In the genomic region with DNA sequence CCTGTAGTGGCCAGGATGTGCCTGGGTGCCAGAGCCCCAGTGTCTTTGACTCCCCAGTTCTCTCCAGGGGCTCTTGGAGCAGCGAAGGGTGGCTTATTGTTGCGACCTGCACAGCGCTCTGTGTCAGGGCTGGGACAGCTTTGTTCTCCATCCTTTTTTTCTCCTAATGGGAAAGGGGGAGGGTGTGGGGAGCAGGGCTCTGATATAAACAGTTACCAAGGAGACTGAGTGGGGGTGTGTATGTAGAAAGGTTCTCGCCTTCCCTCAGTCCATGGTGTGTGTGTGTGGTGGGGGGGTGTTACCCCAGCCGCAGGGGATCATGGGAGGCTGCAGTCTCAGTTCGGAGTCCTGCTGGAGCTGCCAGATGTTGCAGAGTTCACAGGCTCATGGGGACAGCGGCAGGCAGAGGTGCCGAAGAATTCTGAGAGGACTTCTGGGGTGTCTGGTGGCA, we compare ENCODE assay signal across 9 mouse cellular contexts. TPM values are rescaled to one million over a fixed set of nuclear protein-coding genes. Genes with fewer than 3 reads are reported as not detected.
A peak's percentile ranks its signal among the peaks of the same experiment; 100 is the strongest.
DNase-seq lines count a peak whose midpoint lies in the region; ATAC-seq and TF ChIP-seq lines count a peak whose summit lies in the region.
"Had no signal": no experiment of that assay in that cellular context is flagged by ENCODE, and none has a peak within 500 bp of the region (broad histone marks: within the 10 kb centered on the region; RNA-seq: fewer than 3 reads in every experiment).

No protein-coding gene starts in this region.

- H3K4me1 ChIP-seq in lung, embryonic 15.5 days: peaks cover 33% of the 10 kb centered on the region
- H3K4me1 ChIP-seq in forebrain, embryonic 14.5 days (ENCODE audit: control insufficient read depth, insufficient read depth, low read length): peaks cover 37% of the 10 kb centered on the region
- H3K4me1 ChIP-seq in hindbrain, embryonic 15.5 days (replicated peaks): peaks cover 38% of the 10 kb centered on the region
- peaks cover 4% of the 10 kb centered on the region; the same call in 1 of the 2 replicates for H3K4me1 ChIP-seq in lung, postnatal 0 days (ENCODE audit: insufficient read depth, low read depth, low read length)
- H3K4me1 ChIP-seq in stomach, embryonic 15.5 days: peaks cover 34% of the 10 kb centered on the region

- no peak for TF ChIP-seq EP300 in lung, postnatal 0 days (IDR thresholded peaks at IDR 0.05)

- H3K27me3 ChIP-seq in lung, embryonic 15.5 days: no peaks in the 10 kb centered on the region
- H3K27me3 ChIP-seq in forebrain, embryonic 14.5 days (replicated peaks; ENCODE audit: control insufficient read depth, insufficient read depth, low read length): no peaks in the 10 kb centered on the region
- H3K27me3 ChIP-seq in hindbrain, embryonic 15.5 days: no peaks in the 10 kb centered on the region
- no peaks in the 10 kb centered on the region for H3K27me3 ChIP-seq in lung, postnatal 0 days (replicated peaks; ENCODE audit: insufficient read depth, low read length)
- no peaks in the 10 kb centered on the region for H3K27me3 ChIP-seq in stomach, embryonic 15.5 days (replicated peaks)

- H3K9ac ChIP-seq in lung, embryonic 15.5 days: no peak overlapping the region
- peak overlapping the region; percentile 54 for H3K9ac ChIP-seq in forebrain, embryonic 14.5 days (ENCODE audit: low read length)
- H3K9ac ChIP-seq in hindbrain, embryonic 15.5 days: 0 out of 2 replicates have a peak overlapping the region, but pooled peaks have one; percentile 0
- no peak overlapping the region for H3K9ac ChIP-seq in lung, postnatal 0 days (replicated peaks; ENCODE audit: low read depth)
- no peak overlapping the region for H3K9ac ChIP-seq in stomach, embryonic 15.5 days

- peaks cover 14% of the 10 kb centered on the region; the same call in 1 of the 2 replicates for H3K36me3 ChIP-seq in lung, embryonic 15.5 days
- H3K36me3 ChIP-seq in forebrain, embryonic 14.5 days (ENCODE audit: control insufficient read depth, insufficient read depth, low read length): peaks cover 20% of the 10 kb centered on the region
- peaks cover 13% of the 10 kb centered on the region; the same call in 1 of the 2 replicates for H3K36me3 ChIP-seq in hindbrain, embryonic 15.5 days
- H3K36me3 ChIP-seq in lung, postnatal 0 days (ENCODE audit: insufficient read depth, low read length): peaks cover 12% of the 10 kb centered on the region; the same call in 1 of the 2 replicates
- H3K36me3 ChIP-seq in stomach, embryonic 15.5 days: peaks cover 16% of the 10 kb centered on the region; the same call in 1 of the 2 replicates

- no peak for DNase-seq in lung, adult 18-20 months
- DNase-seq in forebrain, embryonic 14.5 days (ENCODE audit: low spot score): peak; percentile 95
- DNase-seq in lung, postnatal 0 days (ENCODE audit: low spot score): peak; percentile 65
- no peak for DNase-seq in thymus, postnatal 25 days
- DNase-seq in adrenal gland, adult 2 months: no peak

- peak; percentile 82 for ATAC-seq in lung, embryonic 15.5 days (ENCODE audit: borderline replicate concordance, extremely low read depth, low FRiP score, low TSS enrichment)
- ATAC-seq in forebrain, embryonic 14.5 days: peak; percentile 93
- ATAC-seq in hindbrain, embryonic 15.5 days (ENCODE audit: low FRiP score, low read depth): peak; percentile 80
- ATAC-seq in lung, postnatal 0 days: peak; percentile 81
- peak; percentile 74; the same call in 1 of the 2 replicates for ATAC-seq in stomach, embryonic 15.5 days (ENCODE audit: insufficient read depth, low FRiP score, low read depth)

- H3K27ac ChIP-seq in lung, embryonic 15.5 days: peak overlapping the region; percentile 51; the same call in 1 of the 2 replicates
- H3K27ac ChIP-seq in forebrain, embryonic 14.5 days (ENCODE audit: low read depth, low read length): peak overlapping the region; percentile 98
- peak overlapping the region; percentile 61 for H3K27ac ChIP-seq in hindbrain, embryonic 15.5 days (replicated peaks)
- H3K27ac ChIP-seq in lung, postnatal 0 days (ENCODE audit: low read length): no peak overlapping the region; the same call in 1 of the 2 replicates
- H3K27ac ChIP-seq in stomach, embryonic 15.5 days: peak overlapping the region; percentile 70

- WGBS in lung, embryonic 15.5 days: 16% methylated on average over 8 of the region's 8 CpGs
- 0% methylated on average over 8 of the region's 8 CpGs for WGBS in forebrain, embryonic 14.5 days
- WGBS in hindbrain, embryonic 15.5 days: 4% methylated on average over 8 of the region's 8 CpGs
- 31% methylated on average over 8 of the region's 8 CpGs for WGBS in lung, postnatal 0 days
- WGBS in stomach, embryonic 15.5 days: 19% methylated on average over 8 of the region's 8 CpGs

- TF ChIP-seq CTCF in lung, postnatal 0 days (IDR thresholded peaks at IDR 0.05): no peak

- no peak overlapping the region for H3K4me3 ChIP-seq in lung, embryonic 15.5 days
- H3K4me3 ChIP-seq in forebrain, embryonic 14.5 days (ENCODE audit: low read depth, low read length): peak overlapping the region; percentile 29
- 0 out of 2 replicates have a peak overlapping the region, but pooled peaks have one; percentile 1 for H3K4me3 ChIP-seq in hindbrain, embryonic 15.5 days
- H3K4me3 ChIP-seq in lung, postnatal 0 days (ENCODE audit: low read depth, low read length): no peak overlapping the region
- H3K4me3 ChIP-seq in stomach, embryonic 15.5 days (replicated peaks): peak overlapping the region; percentile 11

- no peaks in the 10 kb centered on the region for H3K9me3 ChIP-seq in lung, embryonic 15.5 days
- no peaks in the 10 kb centered on the region for H3K9me3 ChIP-seq in forebrain, embryonic 14.5 days (replicated peaks; ENCODE audit: control insufficient read depth, low read length)
- H3K9me3 ChIP-seq in hindbrain, embryonic 15.5 days: no peaks in the 10 kb centered on the region
- H3K9me3 ChIP-seq in lung, postnatal 0 days (ENCODE audit: low read length): no peaks in the 10 kb centered on the region
- no peaks in the 10 kb centered on the region for H3K9me3 ChIP-seq in stomach, embryonic 15.5 days

- H3K4me2 ChIP-seq in lung, embryonic 15.5 days: peak overlapping the region; percentile 41
- peak overlapping the region; percentile 59 for H3K4me2 ChIP-seq in forebrain, embryonic 14.5 days (ENCODE audit: low read length)
- H3K4me2 ChIP-seq in hindbrain, embryonic 15.5 days: peak overlapping the region; percentile 38
- H3K4me2 ChIP-seq in lung, postnatal 0 days (replicated peaks; ENCODE audit: low read depth, low read length): no peak overlapping the region; the same call in 1 of the 2 replicates
- H3K4me2 ChIP-seq in stomach, embryonic 15.5 days: peak overlapping the region; percentile 51

RNA-seq across cellular contexts. Expression of gene Tmem120a, which starts 18.8 kb away (rescaled TPM):
- polyA plus RNA-seq in lung, embryonic 15.5 days (2015; fragmentation: Nextera tagmentation; extraction: Ambion mirVana): 37.7 and 38.3 TPM in 2 replicates
- 80.1 and 83.8 TPM in 2 replicates for polyA plus RNA-seq in forebrain, embryonic 14.5 days (2014; fragmentation: Nextera tagmentation; extraction: Ambion mirVana)
- 88.4 and 89.2 TPM in 2 replicates for polyA plus RNA-seq in hindbrain, embryonic 15.5 days (2015; fragmentation: Nextera tagmentation; extraction: Ambion mirVana)
- 44.0 and 45.2 TPM in 2 replicates for polyA plus RNA-seq in lung, postnatal 0 days (2015; fragmentation: Nextera tagmentation; extraction: Ambion mirVana)
- 43.9 and 45.5 TPM in 2 replicates for polyA plus RNA-seq in stomach, embryonic 15.5 days (2015; fragmentation: Nextera tagmentation; extraction: Ambion mirVana)
- 10 to 100 TPM; 40.8 to 80.5 TPM for total RNA-seq in adrenal gland, adult 2 months (2021)
- 60.0 and 87.2 TPM in 2 replicates for polyA plus RNA-seq in adrenal gland, adult 2 months (2012; rRNA removed)

RNA-seq across cellular contexts. Expression of gene Styxl1, which starts 52.8 kb away (rescaled TPM):
- 0.24 and 0.57 TPM in 2 replicates for polyA plus RNA-seq in lung, embryonic 15.5 days (2015; fragmentation: Nextera tagmentation; extraction: Ambion mirVana)
- 0.52 TPM in 1 of 2 replicates, not detected in the other for polyA plus RNA-seq in forebrain, embryonic 14.5 days (2014; fragmentation: Nextera tagmentation; extraction: Ambion mirVana)
- 0.25 and 0.60 TPM in 2 replicates for polyA plus RNA-seq in hindbrain, embryonic 15.5 days (2015; fragmentation: Nextera tagmentation; extraction: Ambion mirVana)
- polyA plus RNA-seq in lung, postnatal 0 days (2015; fragmentation: Nextera tagmentation; extraction: Ambion mirVana): 1.7 TPM in 2 replicates
- polyA plus RNA-seq in stomach, embryonic 15.5 days (2015; fragmentation: Nextera tagmentation; extraction: Ambion mirVana): 0.30 and 0.36 TPM in 2 replicates
- under 1 TPM; 0.32 to 0.52 TPM for total RNA-seq in adrenal gland, adult 2 months (2021)
- polyA plus RNA-seq in adrenal gland, adult 2 months (2012; rRNA removed): 0.29 and 0.48 TPM in 2 replicates
- total RNA-seq: left cerebral cortex, postnatal 10 days had no signal

RNA-seq across cellular contexts. Expression of gene Mdh2, which starts 52.9 kb away (rescaled TPM):
- polyA plus RNA-seq in lung, embryonic 15.5 days (2015; fragmentation: Nextera tagmentation; extraction: Ambion mirVana): 452 and 462 TPM in 2 replicates
- polyA plus RNA-seq in forebrain, embryonic 14.5 days (2014; fragmentation: Nextera tagmentation; extraction: Ambion mirVana): 590 and 591 TPM in 2 replicates
- 616 and 619 TPM in 2 replicates for polyA plus RNA-seq in hindbrain, embryonic 15.5 days (2015; fragmentation: Nextera tagmentation; extraction: Ambion mirVana)
- 281 and 302 TPM in 2 replicates for polyA plus RNA-seq in lung, postnatal 0 days (2015; fragmentation: Nextera tagmentation; extraction: Ambion mirVana)
- 496 and 553 TPM in 2 replicates for polyA plus RNA-seq in stomach, embryonic 15.5 days (2015; fragmentation: Nextera tagmentation; extraction: Ambion mirVana)
- 100 to 1,000 TPM; 593 to 606 TPM for total RNA-seq in adrenal gland, adult 2 months (2021)
- 1,232 and 1,278 TPM in 2 replicates for polyA plus RNA-seq in adrenal gland, adult 2 months (2012; rRNA removed)

RNA-seq across cellular contexts. Expression of gene Por, which starts 55.6 kb away (rescaled TPM):
- polyA plus RNA-seq in lung, embryonic 15.5 days (2015; fragmentation: Nextera tagmentation; extraction: Ambion mirVana): 64.5 and 67.8 TPM in 2 replicates
- polyA plus RNA-seq in forebrain, embryonic 14.5 days (2014; fragmentation: Nextera tagmentation; extraction: Ambion mirVana): 82.1 and 101 TPM in 2 replicates
- 96.4 and 106 TPM in 2 replicates for polyA plus RNA-seq in hindbrain, embryonic 15.5 days (2015; fragmentation: Nextera tagmentation; extraction: Ambion mirVana)
- 130 and 135 TPM in 2 replicates for polyA plus RNA-seq in lung, postnatal 0 days (2015; fragmentation: Nextera tagmentation; extraction: Ambion mirVana)
- 99.8 and 101 TPM in 2 replicates for polyA plus RNA-seq in stomach, embryonic 15.5 days (2015; fragmentation: Nextera tagmentation; extraction: Ambion mirVana)
- 100 to 1,000 TPM; 265 to 364 TPM for total RNA-seq in adrenal gland, adult 2 months (2021)
- polyA plus RNA-seq in adrenal gland, adult 2 months (2012; rRNA removed): 371 and 563 TPM in 2 replicates

Comparison
In these comparisons a context has a peak if more than half of its experiments do, and no peak if none do; other contexts are left out.
1. DNase-seq: peak in forebrain, embryonic 14.5 days (single experiment) and lung, postnatal 0 days (single experiment); none in lung, adult 18-20 months (0 of 2), thymus, postnatal 25 days (single experiment) and adrenal gland, adult 2 months (single experiment).
2. H3K4me3 ChIP-seq: peak in forebrain, embryonic 14.5 days (single experiment), hindbrain, embryonic 15.5 days (single experiment) and stomach, embryonic 15.5 days (single experiment); none in lung, embryonic 15.5 days (single experiment) and lung, postnatal 0 days (single experiment).
3. H3K9ac ChIP-seq: peak in forebrain, embryonic 14.5 days (single experiment) and hindbrain, embryonic 15.5 days (single experiment); none in lung, embryonic 15.5 days (single experiment), lung, postnatal 0 days (single experiment) and stomach, embryonic 15.5 days (single experiment).
4. Peak in every context shown above with its lines, with median percentiles within 50 percentile points of each other: ATAC-seq.